Mouse (Mus musculus) forebrain, embryonic 13.5 days (tissue): ENCODE measurements around the gene Pnpla2. TPM values are rescaled to one million over a fixed set of nuclear protein-coding genes. Genes with fewer than 3 reads are reported as not detected.
"Not testable (repeated sequence)": the region's sequence is repeated elsewhere in the genome, so short reads cannot be mapped to it uniquely, and the experiment has no call there.

Source experiments
- ATAC-seq: fragments of 200-750 bp; cut with Nextera tagmentation; 2 replicates; pipeline ENCODE4 v1.8.0; 2017
- H3K27ac ChIP-seq: fragments of 300-500 bp; sonication (generic); 2 replicates; pipeline ENCODE4 v1.5.1; 2015; ENCODE audit warnings: inconsistent platforms, mild to moderate bottlenecking, moderate library complexity
- H3K27me3 ChIP-seq: fragments of 300-500 bp; sonication (generic); 2 replicates; pipeline ENCODE4 v1.6.1; 2015; ENCODE audit warnings: mild to moderate bottlenecking, inconsistent platforms
- H3K36me3 ChIP-seq: fragments of 300-500 bp; sonication (generic); 2 replicates; pipeline ENCODE4 v1.6.1; 2015; ENCODE audit warnings: mild to moderate bottlenecking, inconsistent platforms; ENCODE audit not compliant: poor library complexity, severe bottlenecking
- H3K4me1 ChIP-seq: fragments of 300-500 bp; sonication (generic); 2 replicates; pipeline ENCODE4 v1.6.1; 2015; ENCODE audit warnings: inconsistent platforms
- H3K4me2 ChIP-seq: fragments of 300-500 bp; sonication (generic); 2 replicates; pipeline ENCODE4 v1.6.1; 2015; ENCODE audit warnings: inconsistent platforms, mild to moderate bottlenecking, moderate library complexity
- H3K4me3 ChIP-seq: fragments of 300-500 bp; sonication (generic); 2 replicates; pipeline ENCODE4 v1.5.1; 2015; ENCODE audit warnings: mild to moderate bottlenecking, inconsistent platforms
- H3K9ac ChIP-seq: fragments of 300-500 bp; sonication (generic); 2 replicates; pipeline ENCODE4 v1.6.1; 2015; ENCODE audit warnings: mild to moderate bottlenecking, inconsistent platforms
- H3K9me3 ChIP-seq: fragments of 300-500 bp; sonication (generic); replicated peaks from 2 replicates; pipeline ENCODE4 v1.6.1; 2016; ENCODE audit warnings: inconsistent platforms
- WGBS: fragments of 180-500 bp; shearing (Covaris S2); methylation state at CpG from one replicate; pipeline ENCODE4 v1.1.7; 2015; 5-methylcytosine and 5-hydroxymethylcytosine counted together
- polyA plus RNA-seq: library from polyadenylated mRNA; unstranded; fragments of >200 nt; fragmentation: Nextera tagmentation; extraction: Ambion mirVana; gene quantifications from 2 replicates; pipeline ENCODE4 v1.2.1, GENCODE M21; 2015

Gene Pnpla2
- polyA plus RNA-seq: 19.5 and 21.0 TPM in 2 replicates

- H3K36me3 ChIP-seq: peaks cover 42% of the 10 kb centered on the region
- H3K4me2 ChIP-seq: peak within 1 kb of the TSS; percentile 95
- H3K4me3 ChIP-seq: peak within 1 kb of the TSS; percentile 68
- no peaks in the 10 kb centered on the region for H3K9me3 ChIP-seq
- ATAC-seq: peak; percentile 80
- peaks cover 17% of the 10 kb centered on the region for H3K27me3 ChIP-seq
- H3K4me1 ChIP-seq: peaks cover 21% of the 10 kb centered on the region
- WGBS: under 1% methylated on average over 41 of the region's 45 CpGs
- peak within 1 kb of the TSS; percentile 80 for H3K9ac ChIP-seq
- peak within 1 kb of the TSS; percentile 52 for H3K27ac ChIP-seq
Measured at GRCm38 (mm10) chr7:141454967-141455551, at the start of gene Pnpla2. Gene Pnpla2 (plus strand): TSS chr7:141455198.

- Histone ChIP-seq H3K27ac (no peak overlapping the region), H3K27me3 (no peaks in the 10 kb centered on the region), H3K4me3 (no peak overlapping the region), H3K4me1 (peaks cover 6% of the 10 kb centered on the region), H3K9ac (no peak overlapping the region), H3K36me3 (peaks cover 76% of the 10 kb centered on the region), H3K9me3 (0 out of 2 replicates have a peak, but pooled peaks cover 2% of the 10 kb centered on the region), H3K4me2 (no peak overlapping the region)
- 82% methylated on average over 4 of the region's 4 CpGs for WGBS
- no peak for ATAC-seq
Measured at GRCm38 (mm10) chr7:141405466-141405865, 49.5 kb upstream of the Pnpla2 start.

- H3K4me3 ChIP-seq, H3K4me2 ChIP-seq, ATAC-seq, H3K27ac ChIP-seq, H3K4me1 ChIP-seq, H3K9ac ChIP-seq, H3K27me3 ChIP-seq, H3K9me3 ChIP-seq: not testable (repeated sequence)
- WGBS: 97% methylated on average over 7 of the region's 7 CpGs
- peaks cover 57% of the 10 kb centered on the region for H3K36me3 ChIP-seq
Measured at GRCm38 (mm10) chr7:141407670-141408069, 47.3 kb upstream of the Pnpla2 start.

- H3K4me2 ChIP-seq: 0 out of 2 replicates have a peak overlapping the region, but pooled peaks have one; percentile 17
- 7% methylated on average over 11 of the region's 11 CpGs for WGBS
- H3K27me3 ChIP-seq: no peaks in the 10 kb centered on the region
- H3K4me1 ChIP-seq: peaks cover 16% of the 10 kb centered on the region
- H3K9me3 ChIP-seq: 0 out of 2 replicates have a peak, but pooled peaks cover 2% of the 10 kb centered on the region
- H3K27ac ChIP-seq: no peak overlapping the region
- no peak overlapping the region for H3K4me3 ChIP-seq
- peak overlapping the region; percentile 41; the same call in 1 of the 2 replicates for H3K9ac ChIP-seq
- peak; percentile 71 for ATAC-seq
- H3K36me3 ChIP-seq: peaks cover 47% of the 10 kb centered on the region
Measured at GRCm38 (mm10) chr7:141408833-141409232, 46.2 kb upstream of the Pnpla2 start.

GRCm38 (mm10) chr7:141410631-141411030 is 44.4 kb upstream of the Pnpla2 start:
- 0 out of 2 replicates have a peak, but pooled peaks cover 2% of the 10 kb centered on the region for H3K9me3 ChIP-seq
- peaks cover 42% of the 10 kb centered on the region for H3K36me3 ChIP-seq
- H3K27me3 ChIP-seq: no peaks in the 10 kb centered on the region
- 89% methylated on average over 8 of the region's 8 CpGs for whole genome bisulfite sequencing
- no peak overlapping the region for H3K4me2 ChIP-seq
- ATAC-seq: no peak
- H3K9ac ChIP-seq: no peak overlapping the region; the same call in 1 of the 2 replicates
- no peak overlapping the region for H3K27ac ChIP-seq
- H3K4me3 ChIP-seq: no peak overlapping the region
- H3K4me1 ChIP-seq: peaks cover 22% of the 10 kb centered on the region

- Histone ChIP-seq H3K4me3 (no peak overlapping the region), H3K36me3 (peaks cover 35% of the 10 kb centered on the region), H3K4me2 (no peak overlapping the region), H3K27me3 (no peaks in the 10 kb centered on the region), H3K9me3 (0 out of 2 replicates have a peak, but pooled peaks cover 2% of the 10 kb centered on the region), H3K9ac (no peak overlapping the region), H3K27ac (no peak overlapping the region), H3K4me1 (peaks cover 22% of the 10 kb centered on the region)
- 100% methylated on average over 1 of the region's 1 CpGs for WGBS
- ATAC-seq: no peak
Measured at GRCm38 (mm10) chr7:141411667-141412066, 43.3 kb upstream of the Pnpla2 start.

DNA sequence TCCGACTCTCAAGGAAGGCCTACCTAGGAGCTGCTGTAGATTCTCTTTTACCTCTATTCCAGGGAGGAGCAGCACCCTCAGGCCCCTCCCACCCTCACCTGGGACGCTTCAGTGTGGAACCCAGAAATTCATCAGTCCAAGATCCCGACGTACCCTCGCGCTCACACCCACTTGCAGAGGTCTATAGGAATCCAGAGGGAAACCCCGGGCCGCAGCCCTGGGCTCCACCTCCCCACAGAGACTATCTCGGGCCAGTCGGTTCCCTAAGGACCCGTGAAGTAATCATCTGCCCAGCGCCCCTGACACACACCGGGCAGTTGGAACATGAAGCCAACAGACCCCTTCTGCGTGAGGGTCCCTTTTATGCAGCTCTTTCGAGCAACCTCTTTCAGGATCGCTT is 41.7 kb upstream of the Pnpla2 start:
- peak overlapping the region; percentile 96 for H3K4me2 ChIP-seq
- no peaks in the 10 kb centered on the region for H3K9me3 ChIP-seq
- no peak for ATAC-seq
- peaks cover 24% of the 10 kb centered on the region for H3K36me3 ChIP-seq
- H3K27me3 ChIP-seq: peaks cover 1% of the 10 kb centered on the region; the same call in 1 of the 2 replicates
- 3% methylated on average over 16 of the region's 16 CpGs for WGBS
- H3K4me3 ChIP-seq: peak overlapping the region; percentile 77
- H3K27ac ChIP-seq: peak overlapping the region; percentile 81
- peak overlapping the region; percentile 91 for H3K9ac ChIP-seq
- peaks cover 22% of the 10 kb centered on the region for H3K4me1 ChIP-seq

GRCm38 (mm10) chr7:141413809-141414584 is 41.0 kb upstream of the Pnpla2 start, which contains the start of gene Gatd1:
Gene Gatd1 (minus strand): TSS chr7:141414136.
- Histone ChIP-seq H3K9ac (peak within 1 kb of the TSS; percentile 91), H3K9me3 (no peaks in the 10 kb centered on the region), H3K4me1 (peaks cover 20% of the 10 kb centered on the region), H3K36me3 (peaks cover 18% of the 10 kb centered on the region), H3K27ac (peak within 1 kb of the TSS; percentile 81), H3K27me3 (peaks cover 3% of the 10 kb centered on the region; the same call in 1 of the 2 replicates), H3K4me3 (peak within 1 kb of the TSS; percentile 77), H3K4me2 (peak within 1 kb of the TSS; percentile 96)
- WGBS: under 1% methylated on average over 55 of the region's 56 CpGs
- ATAC-seq: peak; percentile 89

DNA sequence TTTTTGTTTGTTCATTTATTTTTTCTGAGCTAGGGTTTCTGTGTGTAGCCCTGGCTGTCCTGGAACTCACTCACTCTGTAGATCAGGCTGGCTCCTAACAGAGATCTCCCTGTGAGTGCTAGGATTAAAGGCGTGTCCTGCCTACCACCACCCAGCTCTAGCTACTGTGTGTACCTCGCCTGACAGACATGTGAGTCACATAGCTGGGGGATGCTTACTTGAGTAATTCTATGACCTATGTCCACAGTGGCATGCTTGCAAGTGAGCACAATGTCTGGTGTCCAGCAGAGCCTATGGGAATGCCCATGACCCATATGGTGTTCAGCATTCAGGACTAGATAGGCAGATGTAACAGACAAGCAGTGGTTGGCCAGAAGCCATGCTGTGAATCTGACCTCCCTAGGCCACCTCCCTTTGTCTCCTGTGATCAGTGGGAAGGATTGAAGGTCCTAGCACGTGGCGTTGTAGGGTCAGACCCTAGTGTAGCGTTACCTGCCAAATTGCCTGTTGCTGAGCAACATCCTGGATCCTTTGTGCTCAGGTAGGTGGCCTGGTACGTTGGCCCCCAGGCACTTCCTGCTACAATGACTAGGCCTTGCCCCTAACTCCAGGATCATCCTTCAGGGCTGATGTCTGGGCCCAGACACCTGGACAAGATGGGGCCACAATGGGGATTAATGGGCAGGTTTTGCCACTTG is 38.7 kb upstream of the Pnpla2 start:
- H3K36me3 ChIP-seq: no peaks in the 10 kb centered on the region
- no peak overlapping the region for H3K4me3 ChIP-seq
- no peak overlapping the region for H3K27ac ChIP-seq
- H3K27me3 ChIP-seq: peaks cover 3% of the 10 kb centered on the region; the same call in 1 of the 2 replicates
- H3K9me3 ChIP-seq: no peaks in the 10 kb centered on the region
- WGBS: 77% methylated on average over 6 of the region's 6 CpGs
- 0 out of 2 replicates have a peak overlapping the region, but pooled peaks have one; percentile 2 for H3K9ac ChIP-seq
- peaks cover 15% of the 10 kb centered on the region for H3K4me1 ChIP-seq
- H3K4me2 ChIP-seq: no peak overlapping the region
- ATAC-seq: no peak

DNA sequence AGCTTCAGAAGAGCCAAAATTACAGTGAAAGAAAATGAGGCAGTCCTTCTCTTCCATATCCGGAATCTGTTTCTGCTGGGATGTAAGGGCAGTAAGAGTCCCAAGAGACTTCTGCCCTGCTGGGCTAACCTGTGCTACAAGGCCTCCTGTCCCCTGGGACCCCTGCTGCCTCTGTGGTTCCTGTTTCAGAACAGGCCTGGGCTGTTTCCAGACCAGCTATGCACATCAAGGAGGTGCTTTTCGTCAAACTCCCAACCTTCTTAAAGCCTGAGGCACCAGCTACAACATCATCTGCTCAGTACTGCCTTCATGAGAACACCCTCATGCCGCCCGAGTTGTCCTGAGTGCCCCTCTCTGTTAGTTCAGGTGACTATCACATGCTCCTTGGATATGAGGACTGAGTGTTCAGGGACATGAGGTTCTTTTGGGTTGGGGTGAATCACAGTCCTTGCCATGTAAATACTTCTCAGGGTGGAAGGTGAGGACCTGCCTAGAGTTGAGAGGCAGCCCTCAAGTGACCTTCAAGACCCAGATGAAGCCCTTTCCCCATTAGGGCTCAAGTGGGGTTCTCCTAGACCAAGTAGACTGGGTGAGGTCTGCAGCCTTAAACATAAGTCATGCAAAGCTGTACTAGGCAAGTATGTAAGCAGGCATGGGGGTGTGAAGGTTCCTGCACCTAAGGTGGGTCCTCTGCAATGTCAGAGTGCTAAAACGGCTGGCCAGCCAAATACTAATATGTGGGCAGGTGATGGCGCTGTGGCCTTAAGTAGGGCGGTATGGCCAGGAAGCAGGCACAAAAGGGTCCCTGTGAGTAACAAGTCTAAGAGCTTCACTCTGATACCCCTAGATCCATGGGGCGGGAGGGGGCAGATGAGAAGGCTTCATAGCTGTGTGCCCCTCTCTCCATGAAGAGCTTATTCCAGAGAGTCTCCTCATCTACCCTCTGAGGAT is 37.0 kb upstream of the Pnpla2 start:
- peaks cover 10% of the 10 kb centered on the region for H3K4me1 ChIP-seq
- ATAC-seq: no peak
- no peaks in the 10 kb centered on the region for H3K36me3 ChIP-seq
- no peaks in the 10 kb centered on the region for H3K9me3 ChIP-seq
- H3K27me3 ChIP-seq: peaks cover 3% of the 10 kb centered on the region; the same call in 1 of the 2 replicates
- 70% methylated on average over 8 of the region's 8 CpGs for WGBS
- no peak overlapping the region for H3K9ac ChIP-seq
- no peak overlapping the region for H3K4me2 ChIP-seq
- H3K27ac ChIP-seq: no peak overlapping the region
- no peak overlapping the region for H3K4me3 ChIP-seq

- Histone ChIP-seq H3K27ac (no peak overlapping the region), H3K27me3 (peaks cover 3% of the 10 kb centered on the region; the same call in 1 of the 2 replicates), H3K4me2 (no peak overlapping the region), H3K9ac (no peak overlapping the region), H3K9me3 (no peaks in the 10 kb centered on the region), H3K4me1 (peaks cover 6% of the 10 kb centered on the region), H3K4me3 (no peak overlapping the region), H3K36me3 (no peaks in the 10 kb centered on the region)
- 65% methylated on average over 7 of the region's 7 CpGs for WGBS
- no peak for ATAC-seq
Measured at GRCm38 (mm10) chr7:141418970-141419369, 36.0 kb upstream of the Pnpla2 start.
